Comparison of ENCODE assay signal across 14 mouse cellular contexts in the genomic region with DNA sequence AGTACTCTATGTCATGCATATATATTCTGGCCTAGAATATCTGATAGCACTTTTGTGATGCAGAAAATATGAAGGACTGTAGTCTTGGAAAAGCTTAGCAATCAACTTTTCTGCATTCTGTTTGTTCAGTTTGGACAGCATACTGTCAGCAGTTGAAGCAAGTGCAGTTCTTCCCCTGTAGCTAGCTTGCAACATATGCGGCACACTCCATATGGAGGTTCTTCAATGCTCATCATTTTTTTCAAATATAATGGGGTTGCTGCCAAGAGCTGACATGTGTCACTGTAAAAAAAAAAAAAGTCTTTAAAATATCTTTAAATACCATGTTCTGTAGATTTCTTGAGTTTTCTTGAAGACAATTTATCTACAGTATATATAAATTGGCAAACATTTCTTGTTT. TPM values are rescaled to one million over a fixed set of nuclear protein-coding genes. Genes with fewer than 3 reads are reported as not detected.
"Had no signal": no experiment of that assay in that cellular context is flagged by ENCODE, and none has a peak within 500 bp of the region (broad histone marks: within the 10 kb centered on the region; RNA-seq: fewer than 3 reads in every experiment).

No protein-coding gene starts in this region.

- H3K4me3 ChIP-seq: kidney, embryonic 15.5 days; limb, embryonic 10.5 days; liver, embryonic 12.5 days; lung, embryonic 15.5 days; midbrain, embryonic 12.5 days; myocyte; neural tube, embryonic 15.5 days had no signal

- H3K9me3 ChIP-seq: kidney, embryonic 15.5 days; limb, embryonic 10.5 days; liver, embryonic 12.5 days; lung, embryonic 15.5 days; midbrain, embryonic 12.5 days; neural tube, embryonic 15.5 days had no signal

- H3K36me3 ChIP-seq: kidney, embryonic 15.5 days; limb, embryonic 10.5 days; liver, embryonic 12.5 days; lung, embryonic 15.5 days; midbrain, embryonic 12.5 days; neural tube, embryonic 15.5 days had no signal

- DNase-seq: kidney, adult 18-20 months; kidney, postnatal 14 days; lung, postnatal 14 days; spleen, adult 18-20 months; thymus, adult 18-20 months; thymus, postnatal 14 days had no signal

- H3K4me1 ChIP-seq: kidney, embryonic 15.5 days; limb, embryonic 10.5 days; liver, embryonic 12.5 days; lung, embryonic 15.5 days; midbrain, embryonic 12.5 days; neural tube, embryonic 15.5 days had no signal

- H3K4me2 ChIP-seq: kidney, embryonic 15.5 days; liver, embryonic 12.5 days; lung, embryonic 15.5 days; midbrain, embryonic 12.5 days; neural tube, embryonic 15.5 days had no signal

- H3K27ac ChIP-seq: kidney, embryonic 15.5 days; limb, embryonic 10.5 days; liver, embryonic 12.5 days; lung, embryonic 15.5 days; midbrain, embryonic 12.5 days; neural tube, embryonic 15.5 days had no signal

- H3K27me3 ChIP-seq: kidney, embryonic 15.5 days; liver, embryonic 12.5 days; lung, embryonic 15.5 days; midbrain, embryonic 12.5 days; neural tube, embryonic 15.5 days had no signal

- H3K9ac ChIP-seq: kidney, embryonic 15.5 days; liver, embryonic 12.5 days; lung, embryonic 15.5 days; midbrain, embryonic 12.5 days; neural tube, embryonic 15.5 days had no signal

- ATAC-seq: liver, embryonic 12.5 days had no signal

RNA-seq across cellular contexts. Expression of a gene that starts 13.4 kb away (rescaled TPM):
- total RNA-seq: megakaryocyte-erythroid progenitor cell, adult 5-6 weeks had no signal
- polyA plus RNA-seq: myocyte had no signal
